Mouse (Mus musculus) adrenal gland, postnatal 4 days (tissue): ENCODE results near the gene Srek1ip1. TPM values are rescaled to one million over a fixed set of nuclear protein-coding genes. Genes with fewer than 3 reads are reported as not detected.

Experiments used
- DNase-seq, 2 experiments: peaks; one replicate each; pipeline ENCODE4 v3.0.0; 2021 to 2022; ENCODE audit warnings: low spot score in 2 of 2, mixed read lengths in 2 of 2
- total RNA-seq, 2 experiments: library from RNA; stranded (reverse); gene quantifications; 2 replicates each; pipeline ENCODE4 v1.2.3; 2021

Srek1ip1 gene
- total RNA-seq, 2 experiments from 2014 or later = 23.2 to 25.3 TPM

GRCm38 (mm10) chr13:104837628-104838027 is 45.3 kb downstream of the Srek1ip1 start:
- no peak for DNase-seq

GRCm38 (mm10) chr13:104841937-104842336 is 49.7 kb downstream of the Srek1ip1 start:
- no peak for DNase-seq

- no peak for DNase-seq
These were observed 51.2 kb downstream of the Srek1ip1 start for GRCm38 (mm10) chr13:104843295-104844089.

- DNase-seq = no peak
These were observed 61.4 kb downstream of the Srek1ip1 start for GRCm38 (mm10) chr13:104853645-104854044.

- peak in 1 of 2 experiments; percentile 4 for DNase-seq
These were observed 71.1 kb downstream of the Srek1ip1 start, which contains the start of gene Shisal2b for GRCm38 (mm10) chr13:104863127-104863979. Gene Shisal2b, minus strand, starts transcription at chr13:104863893.

- DNase-seq = no peak
These were observed 74.4 kb downstream of the Srek1ip1 start for GRCm38 (mm10) chr13:104866726-104867125.

- DNase-seq = no peak
These were observed 77.6 kb downstream of the Srek1ip1 start for GRCm38 (mm10) chr13:104869907-104870306.

GRCm38 (mm10) chr13:104878508-104878907 is 86.2 kb downstream of the Srek1ip1 start:
- no peak for DNase-seq

GRCm38 (mm10) chr13:104883566-104884249 is 91.4 kb downstream of the Srek1ip1 start:
- DNase-seq = no peak

- DNase-seq = no peak
These were observed 94.2 kb downstream of the Srek1ip1 start for GRCm38 (mm10) chr13:104886308-104887032.

Other genes starting within 250 kb of the Srek1ip1 start
- gene Cwc27, start 24.7 kb downstream of the Srek1ip1 start, total RNA-seq = 10 to 100 TPM; 22.7 to 24.1 TPM
- gene Shisal2b, start 71.4 kb downstream of the Srek1ip1 start, total RNA-seq = not detected